Mouse (Mus musculus) gastrocnemius, postnatal 25 days (tissue): ENCODE results near the gene Chfr. TPM values are rescaled to one million over a fixed set of nuclear protein-coding genes. Genes with fewer than 3 reads are reported as not detected.
"Not testable (repeated sequence)": the region's sequence is repeated elsewhere in the genome, so short reads cannot be mapped to it uniquely, and the experiment has no call there.

Source experiments
- DNase-seq: peaks from one replicate; pipeline ENCODE4 v3.0.0; 2022
- total RNA-seq, 2 experiments: library from RNA; stranded (reverse); gene quantifications; 1 replicate in 1 of 2; 2 replicates in 1 of 2; pipeline ENCODE4 v1.2.3; 2021

The Chfr gene
- total RNA-seq, 2 experiments from 2014 or later: 14.5 to 15.7 TPM

DNA sequence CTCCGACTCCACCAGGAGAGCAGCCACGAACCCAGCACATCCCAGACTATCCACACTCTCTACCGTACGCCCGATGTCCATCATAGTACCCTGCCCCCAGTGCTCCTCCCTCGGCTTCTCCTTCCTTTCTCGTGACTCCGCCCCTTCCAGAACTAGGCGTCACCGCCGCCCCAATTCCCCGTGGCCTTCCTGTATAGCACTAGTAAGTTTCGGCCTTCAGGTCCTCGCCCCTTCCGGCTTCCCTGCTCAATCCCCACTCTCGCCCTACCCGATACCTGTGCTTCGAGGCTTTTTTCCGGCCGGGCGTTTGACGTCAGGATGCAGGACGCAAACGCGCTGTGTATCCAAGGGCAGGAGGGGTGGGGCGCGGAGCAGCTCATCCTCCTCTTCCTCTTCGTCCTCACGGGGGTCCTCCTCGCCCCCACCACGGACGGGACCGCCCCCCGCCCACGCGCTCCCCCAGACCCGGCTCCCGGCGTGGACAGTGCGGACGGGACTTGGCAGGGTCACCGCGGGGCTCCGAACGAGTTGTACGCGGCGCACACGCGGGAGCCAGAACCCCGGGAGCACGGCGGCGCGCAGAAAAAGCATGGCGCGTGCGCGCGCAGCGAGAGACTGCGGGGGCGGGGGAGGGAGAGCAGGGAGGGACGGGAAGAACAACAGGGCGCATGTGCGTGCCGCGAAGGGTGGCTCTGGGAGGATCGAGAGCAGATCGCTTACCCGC, 27.9 kb upstream of the Chfr start, which contains the start of gene Gtpbp6:
Gtpbp6 (minus strand) TSS at position 617 of the 724 bp plus-strand sequence.
- peak; percentile 96 for DNase-seq

DNA sequence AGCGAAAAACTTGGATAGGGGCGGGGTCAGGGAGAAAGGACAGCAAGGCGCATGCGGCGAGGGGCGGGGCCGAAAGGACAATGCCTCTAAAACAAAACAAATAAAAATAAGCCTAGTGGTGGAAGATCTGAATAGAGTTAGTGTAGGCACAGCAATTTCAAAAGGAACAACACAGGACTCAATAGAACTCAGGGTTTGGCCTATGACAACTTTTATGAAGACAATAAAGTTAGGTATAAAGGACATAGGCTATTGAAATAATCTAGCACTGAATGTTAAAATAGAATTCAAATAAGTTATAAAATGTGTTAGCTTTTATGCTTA, 27.4 kb upstream of the Chfr start:
- DNase-seq: no peak

DNA sequence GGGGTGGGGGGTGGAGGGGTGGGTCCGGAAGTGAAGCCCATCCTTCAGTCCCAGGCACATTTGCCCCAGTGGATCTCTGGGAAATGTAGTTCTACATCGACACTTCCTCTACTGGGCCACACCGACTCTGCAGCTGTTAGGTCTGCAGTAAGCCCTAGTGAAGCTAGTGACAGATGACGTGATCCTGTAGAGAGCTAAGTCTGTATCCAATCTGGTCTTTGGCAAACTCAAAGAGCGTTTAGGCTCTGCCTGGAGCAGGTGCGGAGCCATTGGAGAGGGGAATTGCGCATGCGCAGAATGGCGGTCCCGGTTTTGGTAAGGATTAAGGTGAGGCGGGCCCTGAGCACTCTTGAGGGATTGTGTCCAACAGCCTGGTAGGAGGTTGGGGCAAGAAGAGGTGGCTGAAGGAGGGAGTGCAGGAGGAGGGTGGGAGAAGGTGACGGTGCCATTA, 25.6 kb upstream of the Chfr start, which contains the start of gene Zfp605:
Zfp605 (plus strand) TSS at position 102 of the 451 bp plus-strand sequence.
- peak; percentile 82 for DNase-seq

DNA sequence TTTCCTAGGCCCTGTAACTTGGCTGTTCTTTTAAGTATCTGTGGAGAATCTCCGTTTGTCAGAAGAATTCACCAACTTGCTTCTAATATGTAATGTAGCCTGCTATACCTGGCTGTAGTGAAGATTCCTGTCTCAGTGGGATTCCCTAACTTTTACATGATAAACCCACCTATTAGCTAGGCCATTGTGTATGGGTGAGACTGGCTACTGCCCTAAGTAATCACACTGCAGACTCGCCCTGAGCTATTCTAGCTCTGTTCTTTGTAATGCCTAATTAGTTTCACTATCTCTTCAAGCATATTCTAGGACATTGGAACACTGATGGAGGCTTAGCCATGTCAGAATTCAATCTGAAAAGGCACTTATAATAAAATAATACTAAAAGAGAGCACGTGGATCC, 13.3 kb upstream of the Chfr start:
- DNase-seq: not testable (repeated sequence)

DNA sequence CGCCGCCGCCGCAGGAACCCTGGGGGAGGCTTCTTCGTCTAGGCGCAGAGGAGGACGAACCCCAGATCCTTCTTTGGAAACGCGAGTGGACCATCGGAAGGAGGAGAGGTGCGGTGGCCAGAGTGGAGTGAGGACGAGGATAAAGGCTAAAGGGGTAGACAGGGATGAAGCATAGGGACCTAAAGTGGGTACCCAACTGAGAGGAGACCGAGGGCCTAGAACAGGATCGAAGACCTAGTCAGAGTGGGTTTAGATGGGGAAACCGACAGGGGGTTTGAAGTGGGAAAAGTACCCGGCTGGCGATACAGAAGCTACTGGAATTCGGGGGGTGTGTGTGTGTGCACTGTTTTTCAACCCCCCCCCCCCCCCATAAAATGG, 434 bp downstream of the Chfr start:
- DNase-seq: no peak

DNA sequence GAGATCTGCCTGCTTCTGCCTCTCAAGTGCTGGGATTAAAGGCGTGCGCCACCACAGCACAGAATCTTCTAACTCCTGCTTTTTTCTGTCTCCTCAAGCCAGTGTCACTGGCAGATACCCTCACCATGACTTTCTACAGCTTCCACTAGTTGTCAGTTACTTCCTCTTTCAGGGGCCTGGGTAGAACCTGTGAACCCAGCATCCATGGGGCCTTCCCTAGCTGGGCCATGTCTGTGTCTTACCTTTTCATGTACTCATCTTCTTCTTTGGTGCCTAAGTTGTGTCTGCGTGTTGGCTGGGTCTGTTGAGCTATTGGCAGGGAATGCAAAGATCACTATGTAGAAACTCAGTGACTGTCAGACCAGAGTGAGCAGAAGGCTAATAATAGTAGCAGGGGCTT, 2.2 kb downstream of the Chfr start:
- DNase-seq: no peak

DNA sequence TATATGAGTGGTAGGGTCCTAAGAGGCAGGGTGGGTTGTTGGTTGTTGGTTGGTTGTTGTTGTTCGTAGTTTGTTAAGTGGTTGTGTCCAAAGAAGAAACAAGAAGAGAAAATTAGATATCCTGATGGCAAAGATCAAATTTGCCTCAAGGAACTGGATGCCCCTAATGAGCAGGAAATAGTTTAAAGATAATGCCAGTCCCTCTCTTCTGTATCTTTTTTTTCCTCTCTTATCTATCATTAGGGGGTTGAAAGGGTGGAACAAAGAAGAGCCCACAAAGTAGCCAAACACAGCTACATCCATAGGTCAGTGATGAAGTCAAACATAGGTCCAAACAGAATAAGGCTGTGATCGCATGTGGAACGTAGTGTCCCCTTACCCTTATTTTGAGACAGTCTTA, 3.7 kb downstream of the Chfr start:
- DNase-seq: no peak

DNA sequence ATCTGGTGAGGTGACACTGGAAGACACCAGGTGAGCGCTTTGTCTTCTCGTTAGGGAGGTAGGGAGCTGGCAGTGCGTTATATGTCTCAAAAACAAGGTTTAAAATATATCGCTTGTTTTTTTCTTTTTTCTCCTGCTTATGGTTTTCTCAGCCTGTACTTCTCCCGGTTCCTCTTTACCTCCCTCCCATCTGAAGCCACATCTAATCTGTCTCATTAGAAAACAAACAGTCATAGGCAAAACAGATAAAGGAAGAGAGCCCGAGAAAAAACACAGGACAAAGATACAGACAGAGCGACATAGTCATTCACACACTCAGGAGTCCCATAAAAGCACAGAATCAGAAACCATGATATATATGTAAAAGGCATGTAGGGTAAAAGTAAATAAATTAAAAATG, 4.8 kb downstream of the Chfr start:
- no peak for DNase-seq

DNA sequence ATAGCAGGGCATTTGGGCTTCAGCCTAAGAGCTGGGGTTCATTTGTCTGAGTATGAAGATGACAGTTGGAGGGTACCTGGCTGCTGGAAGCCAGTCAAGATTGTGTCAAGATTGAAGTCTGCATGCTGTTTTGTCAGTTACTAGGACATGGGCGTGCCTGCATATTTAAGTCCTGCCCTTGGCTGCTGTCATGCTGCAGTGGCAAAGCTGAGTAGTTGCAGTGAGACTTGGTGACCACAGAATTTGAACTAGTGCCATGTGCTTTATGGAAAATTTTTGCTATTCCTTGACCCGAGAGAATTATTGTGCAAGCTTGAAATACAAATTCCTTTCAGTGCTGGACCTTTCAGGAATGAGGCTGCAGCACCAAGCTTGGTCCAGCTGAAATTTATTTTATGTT, 6.7 kb downstream of the Chfr start:
- peak; percentile 28 for DNase-seq

DNA sequence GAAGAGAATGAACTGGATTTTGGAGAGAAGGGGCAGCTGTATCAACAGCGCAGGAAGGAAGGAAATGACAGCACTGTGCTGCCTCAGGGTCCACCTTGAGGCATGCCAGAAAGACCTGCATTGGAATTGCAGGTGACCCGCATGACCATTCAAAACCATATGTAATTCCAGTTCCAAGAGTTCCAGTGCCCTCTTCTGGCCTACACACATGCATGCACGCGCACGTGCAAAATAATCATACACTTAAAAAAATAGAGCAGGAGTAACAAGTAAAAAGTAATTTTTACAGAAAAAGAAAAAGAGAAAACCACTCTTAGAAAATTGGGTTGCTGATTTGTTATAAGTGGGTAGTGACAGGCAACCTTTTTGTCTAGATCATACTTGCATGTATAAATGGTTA, 7.4 kb downstream of the Chfr start:
- DNase-seq: no peak

DNA sequence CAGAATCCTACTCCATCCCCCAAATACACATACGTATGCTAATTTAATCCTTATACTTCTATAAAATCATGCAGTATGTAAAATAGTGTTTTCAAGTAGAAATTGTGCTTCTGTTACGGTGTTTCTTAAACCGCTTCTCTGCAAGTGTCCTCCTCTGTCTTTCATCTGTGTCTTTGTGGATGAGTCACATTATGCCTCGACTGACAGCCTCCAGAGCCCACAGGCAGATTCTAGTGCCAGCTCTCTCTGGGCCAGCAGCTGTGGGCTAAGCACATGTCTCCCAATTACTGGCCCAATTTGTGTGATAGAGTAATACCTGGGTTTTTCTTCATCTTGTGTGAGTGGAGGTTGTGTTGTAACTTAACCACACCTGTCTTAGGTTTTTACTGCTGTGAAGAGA, 33.7 kb downstream of the Chfr start:
- no peak for DNase-seq

DNA sequence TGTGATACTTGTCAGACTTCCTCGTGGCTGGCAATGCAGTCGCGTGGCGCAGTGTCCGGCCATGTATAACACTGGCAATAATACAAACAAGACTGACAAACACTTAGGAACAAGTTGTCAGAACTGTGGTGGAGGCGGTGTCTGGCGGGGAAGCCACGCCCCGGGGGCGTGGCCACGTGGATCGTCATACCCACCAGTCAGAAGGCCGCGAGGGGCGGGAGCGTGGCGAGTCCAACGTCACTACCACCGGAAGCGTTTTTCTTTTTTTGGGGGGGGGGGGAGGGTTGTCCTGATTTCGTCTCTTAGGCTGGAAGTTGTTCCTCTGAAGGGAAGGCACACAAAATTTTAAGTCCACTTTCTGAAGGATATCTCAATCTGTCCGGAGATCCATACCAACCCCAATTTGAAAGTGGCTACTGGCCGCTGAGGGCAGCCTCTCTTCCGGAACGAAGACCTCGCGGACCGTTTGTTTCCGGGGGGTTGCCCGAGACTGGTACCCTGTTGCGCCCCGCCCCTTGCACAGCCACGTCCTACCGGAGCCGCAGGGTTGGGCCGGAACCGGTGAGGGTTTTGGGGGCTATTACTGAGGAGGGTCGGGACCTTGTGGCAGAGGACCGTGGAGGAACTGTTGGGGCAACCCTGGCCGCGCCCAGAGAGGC, 40.8 kb downstream of the Chfr start, which contains the start of gene Golga3:
Golga3 (plus strand) TSS at position 340 of the 659 bp plus-strand sequence.
- peak; percentile 93 for DNase-seq

DNA sequence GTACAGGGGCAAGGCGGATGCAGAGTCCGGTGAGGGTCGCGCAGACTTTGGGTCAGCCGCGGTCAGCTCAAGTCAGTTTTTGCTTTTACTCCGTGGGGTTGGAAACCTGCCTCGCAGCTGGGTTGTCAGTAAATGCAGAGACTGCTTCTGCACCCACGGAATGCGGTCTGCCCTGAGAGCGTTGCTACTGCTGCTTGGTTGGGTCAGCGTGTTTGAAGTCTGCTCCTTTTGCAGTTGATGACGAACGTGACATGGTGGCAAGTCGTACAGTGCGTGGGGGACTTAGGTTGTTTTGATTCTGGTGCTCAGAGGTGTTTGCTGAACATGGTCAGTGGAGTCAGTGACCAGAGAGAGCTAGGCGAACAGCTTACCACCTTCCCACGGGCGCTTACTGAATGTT, 41.4 kb downstream of the Chfr start:
- DNase-seq: no peak

DNA sequence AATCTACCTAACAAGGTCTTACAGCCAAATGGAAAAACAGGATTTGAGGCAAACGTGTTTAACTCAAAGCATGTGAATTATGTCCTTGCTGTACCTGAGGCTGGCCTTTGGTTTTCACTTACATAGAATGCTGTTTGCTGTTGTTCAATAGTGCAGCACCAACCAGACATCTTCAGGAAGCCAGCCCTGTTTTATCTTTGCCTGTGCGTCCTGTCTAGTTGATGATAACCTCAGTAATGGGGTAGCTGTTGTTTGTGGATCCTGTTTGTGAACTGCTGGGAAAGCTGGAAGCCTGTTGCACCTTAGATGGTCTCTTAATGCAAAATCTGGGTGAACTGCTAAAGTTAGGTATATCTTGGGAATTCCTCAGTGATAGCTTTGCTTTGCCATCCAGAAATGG, 43.0 kb downstream of the Chfr start:
- DNase-seq: no peak

DNA sequence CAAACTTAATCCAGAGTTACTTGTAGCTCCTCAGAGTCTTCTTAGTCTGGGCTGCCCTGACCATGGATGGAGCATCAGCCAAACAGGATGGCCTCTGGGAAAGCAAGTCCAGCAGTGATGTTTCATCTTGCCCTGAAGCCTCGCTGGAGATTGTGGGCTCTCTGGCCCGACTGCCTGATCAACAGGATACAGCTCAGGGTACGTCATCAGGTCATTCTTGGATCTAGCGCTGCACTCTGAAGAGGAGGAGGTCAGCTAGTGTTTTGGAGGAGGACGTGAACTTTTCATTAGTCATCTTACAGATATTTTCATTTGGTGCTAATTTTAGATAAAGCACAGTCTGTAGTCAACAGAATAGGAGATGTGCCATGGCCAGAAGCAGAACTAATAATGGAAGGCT, 46.1 kb downstream of the Chfr start:
- DNase-seq: peak; percentile 29

DNA sequence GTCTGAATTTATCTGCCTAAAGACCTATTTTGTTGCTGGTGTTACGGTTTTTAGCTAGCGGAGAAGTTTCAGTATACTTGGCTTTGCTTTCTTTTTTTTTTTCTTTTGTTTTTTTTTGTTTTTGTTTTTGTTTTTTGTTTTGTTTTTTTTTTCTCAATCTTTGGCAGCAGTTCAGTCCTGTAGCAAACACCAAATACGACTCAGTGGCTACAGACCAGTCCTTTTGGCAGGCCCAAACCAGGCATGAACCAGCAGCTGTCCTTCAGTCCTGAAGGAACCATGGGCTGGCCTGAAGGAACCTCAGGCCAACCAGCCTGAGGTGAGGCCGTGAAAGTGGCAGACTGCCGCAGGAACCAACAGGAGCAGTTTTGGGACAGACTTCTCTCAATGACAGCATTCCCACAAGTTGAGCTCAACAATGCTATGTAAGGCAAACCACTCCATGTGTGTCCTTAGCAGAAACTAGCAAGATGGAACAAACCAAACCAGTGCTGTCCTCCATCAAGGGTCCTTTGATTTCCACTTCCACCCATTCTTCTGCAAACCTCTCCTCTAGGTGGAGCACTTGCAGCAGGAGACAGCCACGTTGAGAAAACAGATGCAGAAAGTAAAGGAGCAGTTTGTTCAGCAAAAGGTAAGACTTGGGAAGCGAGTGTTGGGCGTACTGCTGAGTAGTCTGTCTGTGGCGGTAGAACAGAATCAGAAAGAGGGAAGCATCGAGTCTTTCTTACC, 67.7 kb downstream of the Chfr start:
- DNase-seq: no peak

DNA sequence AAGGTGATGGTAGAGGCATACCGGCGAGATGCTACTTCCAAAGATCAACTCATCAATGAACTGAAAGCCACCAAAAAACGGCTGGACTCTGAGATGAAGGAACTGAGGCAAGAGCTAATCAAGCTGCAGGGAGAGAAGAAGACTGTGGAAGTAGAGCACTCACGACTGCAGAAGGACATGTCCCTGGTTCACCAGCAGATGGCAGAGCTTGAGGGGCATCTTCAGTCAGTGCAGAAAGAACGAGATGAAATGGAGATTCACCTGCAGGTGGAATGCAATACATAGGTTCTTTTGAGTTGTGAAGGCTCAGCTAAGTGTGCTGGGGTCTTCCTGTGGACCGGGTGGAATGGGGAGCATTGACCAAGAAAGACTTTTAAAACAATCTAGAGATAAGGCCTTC, 69.1 kb downstream of the Chfr start:
- no peak for DNase-seq

DNA sequence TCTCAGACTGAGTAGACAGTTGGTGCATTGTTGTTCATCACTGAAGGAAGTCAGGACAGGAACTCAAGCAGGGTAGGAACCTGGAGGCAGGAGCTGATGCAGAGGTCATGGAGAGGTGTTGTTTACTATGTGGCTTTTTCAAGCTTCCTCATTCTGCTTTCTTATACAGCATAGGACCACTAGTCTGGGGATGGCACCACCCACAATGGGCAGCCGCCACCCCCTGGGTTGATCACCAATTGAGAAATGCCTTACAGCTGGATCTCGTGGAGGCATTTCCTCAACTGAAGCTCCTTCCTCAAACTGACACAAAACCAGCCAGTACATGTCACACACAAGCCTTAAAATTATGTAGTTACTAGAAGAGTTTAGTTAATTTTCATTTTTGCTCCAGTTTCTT, 75.7 kb downstream of the Chfr start:
- no peak for DNase-seq

DNA sequence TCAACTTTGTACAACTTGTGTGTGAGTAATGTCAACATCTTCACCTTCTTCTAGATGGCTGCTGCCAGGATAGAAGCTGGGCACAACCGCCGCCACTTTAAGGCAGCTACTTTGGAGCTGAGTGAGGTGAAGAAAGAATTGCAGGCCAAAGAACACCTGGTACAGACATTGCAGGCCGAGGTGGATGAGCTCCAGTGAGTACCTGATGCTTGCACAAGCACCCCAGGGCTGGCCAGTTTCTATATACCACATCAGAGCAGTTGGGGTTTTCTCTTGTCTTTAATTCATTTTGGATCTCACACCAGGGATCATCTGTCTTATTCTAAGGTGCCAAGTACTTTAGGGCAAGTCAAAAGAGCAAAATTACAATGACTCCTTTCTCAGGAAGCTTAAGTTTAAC, 81.1 kb downstream of the Chfr start:
- no peak for DNase-seq

DNA sequence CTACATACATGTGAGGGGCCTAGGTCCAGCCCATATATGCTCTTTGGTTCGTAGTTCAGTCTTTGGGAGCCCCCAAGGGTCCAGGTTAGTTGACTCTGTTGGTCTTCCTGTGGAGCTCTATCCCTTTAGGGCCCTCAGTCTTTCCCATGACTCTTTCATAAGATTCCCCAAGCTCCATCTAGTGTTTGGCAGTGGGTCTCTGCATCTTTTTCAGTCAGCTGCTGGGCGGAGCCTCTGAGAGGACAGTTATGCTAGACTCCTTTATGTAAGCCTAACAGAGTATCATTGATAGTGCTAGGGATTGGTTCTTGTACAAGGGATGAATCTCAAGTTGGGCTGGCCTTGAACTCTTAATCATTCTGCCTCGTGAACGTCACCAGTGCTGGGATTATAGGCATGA, 84.7 kb downstream of the Chfr start:
- DNase-seq: no peak
